In genomic region chr3:71003052-71003451, GRCm38 (mm10) we compare ENCODE assay signal across 15 mouse cellular contexts.
A peak's percentile ranks its signal among the peaks of the same experiment; 100 is the strongest.
DNase-seq lines count a peak whose midpoint lies in the region; ATAC-seq and TF ChIP-seq lines count a peak whose summit lies in the region.
"Had no signal": no experiment of that assay in that cellular context is flagged by ENCODE, and none has a peak within 500 bp of the region (broad histone marks: within the 10 kb centered on the region; RNA-seq: fewer than 3 reads in every experiment).

No protein-coding gene starts in this region.

- H3K4me2 ChIP-seq in hindbrain, embryonic 16.5 days (ENCODE audit: low read length) = no peak overlapping the region
- no peak overlapping the region for H3K4me2 ChIP-seq in hindbrain, embryonic 13.5 days
- H3K4me2 ChIP-seq: heart, embryonic 12.5 days; liver, embryonic 11.5 days had no signal

- no peak overlapping the region for H3K4me3 ChIP-seq in hindbrain, embryonic 16.5 days (ENCODE audit: low read length)
- no peak overlapping the region for H3K4me3 ChIP-seq in hindbrain, embryonic 13.5 days
- H3K4me3 ChIP-seq in heart, adult 2 months = no peak overlapping the region
- H3K4me3 ChIP-seq: heart, embryonic 12.5 days; midbrain, embryonic 10.5 days; myocyte had no signal

- no peaks in the 10 kb centered on the region for H3K9me3 ChIP-seq in hindbrain, embryonic 16.5 days (ENCODE audit: control insufficient read depth, low read length)
- no peaks in the 10 kb centered on the region for H3K9me3 ChIP-seq in hindbrain, embryonic 13.5 days
- H3K9me3 ChIP-seq: heart, embryonic 12.5 days; midbrain, embryonic 10.5 days had no signal

- TF ChIP-seq EP300 in heart, adult 2 months (IDR thresholded peaks at IDR 0.05; ENCODE audit: insufficient read depth, low read depth, low read length) = no peak

- WGBS in hindbrain, embryonic 16.5 days = 67% methylated on average over 6 of the region's 6 CpGs
- WGBS in hindbrain, embryonic 13.5 days = 77% methylated on average over 6 of the region's 6 CpGs
- 69% methylated on average over 6 of the region's 6 CpGs for WGBS in heart, adult 2 months

- H3K4me1 ChIP-seq in hindbrain, embryonic 16.5 days (ENCODE audit: control insufficient read depth, insufficient read depth, low read depth, low read length) = no peaks in the 10 kb centered on the region
- no peaks in the 10 kb centered on the region for H3K4me1 ChIP-seq in hindbrain, embryonic 13.5 days (replicated peaks)
- no peaks in the 10 kb centered on the region for H3K4me1 ChIP-seq in heart, adult 2 months (ENCODE audit: control insufficient read depth, insufficient read depth, low read length)
- H3K4me1 ChIP-seq: heart, embryonic 12.5 days; midbrain, embryonic 10.5 days had no signal

- no peaks in the 10 kb centered on the region for H3K79me2 ChIP-seq in heart, adult 2 months (replicated peaks; ENCODE audit: control insufficient read depth, insufficient read depth, low read length)

- DNase-seq in brain, embryonic 14.5 days (ENCODE audit: low read depth) = peak; percentile 56
- DNase-seq in cerebellum, adult 8-10 months = peak; percentile 2
- peak; percentile 9 to 12 for DNase-seq in layer of hippocampus, adult 8-10 months (ENCODE audit: low spot score in 2 of 2)
- no peak for DNase-seq in heart, adult 2 months
- DNase-seq: heart, postnatal 4 days; kidney, postnatal 10 days; right cerebral cortex, postnatal 14 days had no signal

- no peak for TF ChIP-seq CTCF in brain, embryonic 14.5 days (IDR thresholded peaks at IDR 0.05; ENCODE audit: borderline replicate concordance, extremely low read depth, insufficient read depth, insufficient read length)
- no peak for TF ChIP-seq CTCF in heart, adult 2 months (IDR thresholded peaks at IDR 0.05)

- peak; percentile 78 for ATAC-seq in hindbrain, embryonic 16.5 days
- no peak for ATAC-seq in hindbrain, embryonic 13.5 days (ENCODE audit: low FRiP score)
- no peak for ATAC-seq in inflammation-experienced regulatory T-cells, adult 6 months
- ATAC-seq: intestine, embryonic 16.5 days had no signal

- H3K27me3 ChIP-seq in hindbrain, embryonic 16.5 days (replicated peaks; ENCODE audit: control insufficient read depth, insufficient read depth, low read length) = no peaks in the 10 kb centered on the region
- no peaks in the 10 kb centered on the region for H3K27me3 ChIP-seq in hindbrain, embryonic 13.5 days
- H3K27me3 ChIP-seq in heart, adult 2 months (ENCODE audit: control insufficient read depth, insufficient read depth, low read length) = no peaks in the 10 kb centered on the region
- H3K27me3 ChIP-seq: heart, embryonic 12.5 days had no signal

- H3K36me3 ChIP-seq in hindbrain, embryonic 16.5 days (ENCODE audit: control insufficient read depth, insufficient read depth, low read length) = no peaks in the 10 kb centered on the region
- no peaks in the 10 kb centered on the region for H3K36me3 ChIP-seq in hindbrain, embryonic 13.5 days
- H3K36me3 ChIP-seq in heart, adult 2 months (ENCODE audit: control insufficient read depth, insufficient read depth, low read length) = no peaks in the 10 kb centered on the region
- H3K36me3 ChIP-seq: heart, embryonic 12.5 days; midbrain, embryonic 10.5 days had no signal

- intact Hi-C loops in heart, adult 2 months (cut with DNase I) = no loop called here

- no peak overlapping the region for H3K9ac ChIP-seq in hindbrain, embryonic 16.5 days (ENCODE audit: low read depth, low read length)
- no peak overlapping the region for H3K9ac ChIP-seq in hindbrain, embryonic 13.5 days
- H3K9ac ChIP-seq in heart, adult 2 months (ENCODE audit: low read depth, low read length) = no peak overlapping the region
- H3K9ac ChIP-seq: heart, embryonic 12.5 days had no signal

- H3K27ac ChIP-seq in hindbrain, embryonic 16.5 days (ENCODE audit: low read depth, low read length) = no peak overlapping the region
- H3K27ac ChIP-seq in hindbrain, embryonic 13.5 days = no peak overlapping the region
- no peak overlapping the region for H3K27ac ChIP-seq in heart, adult 2 months
- H3K27ac ChIP-seq: midbrain, embryonic 10.5 days had no signal

- TF ChIP-seq POLR2A in brain, embryonic 14.5 days (IDR thresholded peaks at IDR 0.05; ENCODE audit: borderline replicate concordance, extremely low read depth, insufficient read depth, insufficient read length, poor library complexity, severe bottlenecking) = no peak
- TF ChIP-seq POLR2A in heart, adult 2 months (IDR thresholded peaks at IDR 0.05; ENCODE audit: insufficient read depth, low read depth, low read length) = no peak

Comparison
In these comparisons a context has a peak if more than half of its experiments do, and no peak if none do; other contexts are left out.
1. DNase-seq: peak in brain, embryonic 14.5 days (single experiment), cerebellum, adult 8-10 months (single experiment) and layer of hippocampus, adult 8-10 months (2 of 2); none in heart, adult 2 months (0 of 2).